Mouse (Mus musculus) layer of hippocampus, postnatal 14 days (tissue): ENCODE results near the gene Ankrd34a. TPM values are rescaled to one million over a fixed set of nuclear protein-coding genes. Genes with fewer than 3 reads are reported as not detected.

Source experiments
- DNase-seq, 2 experiments: peaks; one replicate each; pipeline ENCODE4 v3.0.0; 2021 to 2022; ENCODE audit warnings: low spot score in 2 of 2, mixed read lengths in 1 of 2
- long read RNA-seq, 2 experiments: library from polyadenylated mRNA; stranded (forward); transcript quantifications; one replicate each; pipeline ENCODE4 v2.0.0; 2021
- total RNA-seq, 2 experiments: library from RNA; stranded (reverse); gene quantifications; 2 replicates each; pipeline ENCODE4 v1.2.3; 2021

Ankrd34a gene
- 10 to 100 TPM; 45.9 to 51.8 TPM for total RNA-seq
- long read RNA-seq, experiment 1, transcript Ankrd34a-201 (2 exons, 2,583 nt) = major isoform, 15 of 36 reads
- long read RNA-seq, experiment 1, partial matches to known transcripts = 16 of 36 reads
- long read RNA-seq, experiment 1, other reads (novel, unspliced or antisense) = 5 of 36 reads
- long read RNA-seq, experiment 2, transcript Ankrd34a-201 (2 exons, 2,583 nt) = major isoform, 21 of 50 reads
- long read RNA-seq, experiment 2, partial matches to known transcripts = 27 of 50 reads
- long read RNA-seq, experiment 2, other reads (novel, unspliced or antisense) = 2 of 50 reads

GRCm38 (mm10) chr3:96596228-96596707, at the start of gene Ankrd34a:
Gene Ankrd34a, plus strand, starts transcription at chr3:96596636.
- DNase-seq = peak; percentile 73 to 75

- no peak for DNase-seq
Observed at GRCm38 (mm10) chr3:96546880-96547279, 49.6 kb upstream of the Ankrd34a start.

- peak; percentile 77 to 84 for DNase-seq
Observed at GRCm38 (mm10) chr3:96547389-96547960, 49.0 kb upstream of the Ankrd34a start.

GRCm38 (mm10) chr3:96548824-96549223, 47.6 kb upstream of the Ankrd34a start:
- DNase-seq = no peak

- no peak for DNase-seq
Observed at GRCm38 (mm10) chr3:96549346-96549745, 47.1 kb upstream of the Ankrd34a start.

GRCm38 (mm10) chr3:96551203-96551602, 45.2 kb upstream of the Ankrd34a start:
- peak in 1 of 2 experiments; percentile 65 for DNase-seq

- no peak for DNase-seq
Observed at GRCm38 (mm10) chr3:96551890-96552289, 44.5 kb upstream of the Ankrd34a start.

GRCm38 (mm10) chr3:96553601-96554000, 42.8 kb upstream of the Ankrd34a start:
- DNase-seq = no peak

GRCm38 (mm10) chr3:96554251-96554650, 42.2 kb upstream of the Ankrd34a start:
- no peak for DNase-seq

- DNase-seq = peak; percentile 65 to 82
Observed at GRCm38 (mm10) chr3:96555041-96555596, 41.3 kb upstream of the Ankrd34a start.

GRCm38 (mm10) chr3:96555999-96556614, 40.3 kb upstream of the Ankrd34a start:
- DNase-seq = no peak

- DNase-seq = no peak
Observed at GRCm38 (mm10) chr3:96556651-96557635, 39.5 kb upstream of the Ankrd34a start.

GRCm38 (mm10) chr3:96557694-96558093, 38.7 kb upstream of the Ankrd34a start, which contains the start of gene Txnip:
Gene Txnip, plus strand, starts transcription at chr3:96557957.
- peak; percentile 99 for DNase-seq

GRCm38 (mm10) chr3:96558159-96558558, 38.3 kb upstream of the Ankrd34a start:
- no peak for DNase-seq

- no peak for DNase-seq
Observed at GRCm38 (mm10) chr3:96558668-96559196, 37.7 kb upstream of the Ankrd34a start.

GRCm38 (mm10) chr3:96559398-96559910, 37.0 kb upstream of the Ankrd34a start:
- no peak for DNase-seq

- no peak for DNase-seq
Observed at GRCm38 (mm10) chr3:96559911-96560850, 36.3 kb upstream of the Ankrd34a start.

GRCm38 (mm10) chr3:96560881-96561668, 35.4 kb upstream of the Ankrd34a start:
- DNase-seq = no peak
